Mouse (Mus musculus): ENCODE results near the gene B4galt3.

The B4galt3 gene

GRCm38 (mm10) chr1:171269848-171270572 lies at the start of gene B4galt3:
B4galt3 (plus strand) TSS chr1:171270328.
- peak; percentile 95 for DNase-seq (ENCODE audit: low spot score)

GRCm38 (mm10) chr1:171220871-171221270 lies 49.3 kb upstream of the B4galt3 start:
- peak; percentile 89 for DNase-seq (ENCODE audit: low spot score)

- peak; percentile 21 for DNase-seq (ENCODE audit: low spot score)
Observed at GRCm38 (mm10) chr1:171221281-171222193, 48.6 kb upstream of the B4galt3 start.

- DNase-seq (ENCODE audit: low spot score), result peak; percentile 96
Observed at GRCm38 (mm10) chr1:171222238-171223155, 47.6 kb upstream of the B4galt3 start, which contains the start of gene Tomm40l. Tomm40l (minus strand) TSS chr1:171222514.

GRCm38 (mm10) chr1:171223168-171223567 lies 47.0 kb upstream of the B4galt3 start:
- no peak for DNase-seq (ENCODE audit: low spot score)

- DNase-seq (ENCODE audit: low spot score), result no peak
Observed at GRCm38 (mm10) chr1:171223796-171224195, 46.3 kb upstream of the B4galt3 start.

GRCm38 (mm10) chr1:171224857-171225256 lies 45.3 kb upstream of the B4galt3 start, which contains the start of gene Apoa2:
Apoa2 (plus strand) TSS chr1:171225054.
- no peak for DNase-seq (ENCODE audit: low spot score)

GRCm38 (mm10) chr1:171226780-171227179 lies 43.3 kb upstream of the B4galt3 start:
- no peak for DNase-seq (ENCODE audit: low spot score)

GRCm38 (mm10) chr1:171227879-171228278 lies 42.2 kb upstream of the B4galt3 start:
- DNase-seq (ENCODE audit: low spot score), result no peak

GRCm38 (mm10) chr1:171229750-171230149 lies 40.4 kb upstream of the B4galt3 start:
- no peak for DNase-seq (ENCODE audit: low spot score)

- no peak for DNase-seq (ENCODE audit: low spot score)
Observed at GRCm38 (mm10) chr1:171230215-171230614, 39.9 kb upstream of the B4galt3 start.

- DNase-seq (ENCODE audit: low spot score), result no peak
Observed at GRCm38 (mm10) chr1:171231844-171232243, 38.3 kb upstream of the B4galt3 start.

GRCm38 (mm10) chr1:171232348-171232747 lies 37.8 kb upstream of the B4galt3 start:
- DNase-seq (ENCODE audit: low spot score), result no peak

GRCm38 (mm10) chr1:171232800-171233730 lies 37.1 kb upstream of the B4galt3 start:
- no peak for DNase-seq (ENCODE audit: low spot score)

GRCm38 (mm10) chr1:171234126-171234525 lies 36.0 kb upstream of the B4galt3 start, which contains the start of gene Fcer1g:
Fcer1g (minus strand) TSS chr1:171234365.
- no peak for DNase-seq (ENCODE audit: low spot score)

GRCm38 (mm10) chr1:171234538-171234937 lies 35.6 kb upstream of the B4galt3 start:
- DNase-seq (ENCODE audit: low spot score), result no peak

GRCm38 (mm10) chr1:171235791-171236190 lies 34.3 kb upstream of the B4galt3 start:
- DNase-seq (ENCODE audit: low spot score), result no peak

- no peak for DNase-seq (ENCODE audit: low spot score)
Observed at GRCm38 (mm10) chr1:171237438-171237837, 32.7 kb upstream of the B4galt3 start.

- DNase-seq (ENCODE audit: low spot score), result peak; percentile 73
Observed at GRCm38 (mm10) chr1:171238463-171238862, 31.7 kb upstream of the B4galt3 start.

GRCm38 (mm10) chr1:171239992-171240744 lies 30.0 kb upstream of the B4galt3 start:
- no peak for DNase-seq (ENCODE audit: low spot score)

Data from retina, embryonic 14.5 days (tissue).